Mouse (Mus musculus) kidney, adult 2 months (tissue): ENCODE data around the gene Trim27.

Source experiments
- CTCF ChIP-seq: fragments of 200-500 bp; conservative IDR thresholded peaks from 2 replicates; pipeline ENCODE4 v1.5.1; 2011; ENCODE audit warnings: low read depth, mild to moderate bottlenecking, control low read depth, low read length, moderate library complexity, mixed read lengths; ENCODE audit not compliant: insufficient read depth, insufficient read length
- POLR2A ChIP-seq: fragments of 200-500 bp; IDR thresholded peaks from one replicate; pipeline ENCODE4 v1.6.1; 2011; ENCODE audit warnings: low read depth, low read length, control low read depth

GRCm38 (mm10) chr13:21171600-21172150 is 7.6 kb upstream of the Trim27 start:
- TF ChIP-seq CTCF, result peak; percentile 22; the same call in 1 of the 2 replicates
- TF ChIP-seq POLR2A, result no peak
